Mouse (Mus musculus): ENCODE measurements around the gene Nqo1. TPM values are rescaled to one million over a fixed set of nuclear protein-coding genes. Genes with fewer than 3 reads are reported as not detected.

The Nqo1 gene
- total and polyA plus RNA-seq, 3 experiments = 36.7 to 58.2 (median 43.5) TPM

DNA sequence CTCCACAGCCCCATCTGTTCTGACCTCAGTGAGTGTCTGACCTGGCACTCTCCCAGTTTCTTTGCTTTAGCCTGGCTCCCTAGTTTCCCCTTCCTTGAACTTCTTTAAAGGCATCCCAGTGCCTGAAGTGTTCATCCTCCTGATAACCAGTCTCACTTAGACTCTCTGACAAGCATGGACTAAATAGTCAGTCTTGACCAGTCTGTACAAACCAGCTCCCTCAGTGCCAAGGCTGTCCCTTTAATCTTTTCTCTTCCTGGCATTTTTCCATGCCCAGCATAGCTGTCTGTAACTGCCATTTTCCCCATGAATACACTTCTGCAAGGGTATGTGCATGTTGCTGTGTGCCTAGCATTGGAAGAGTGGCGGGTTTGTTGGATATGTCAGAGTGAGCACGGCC, 17.9 kb downstream of the Nqo1 start:
- intact Hi-C loops (cut with DNase I) = no loop called here
- Histone ChIP-seq H3K36me3 (ENCODE audit: control insufficient read depth, insufficient read depth, low read length) (peaks cover 2% of the 10 kb centered on the region; the same call in 1 of the 2 replicates), H3K4me3 (no peak overlapping the region), H3K9ac (ENCODE audit: low read depth, low read length) (no peak overlapping the region), H3K27ac (peak overlapping the region; percentile 48), H3K27me3 (ENCODE audit: control insufficient read depth, insufficient read depth, low read length) (no peaks in the 10 kb centered on the region), H3K79me2 (replicated peaks; ENCODE audit: control insufficient read depth, insufficient read depth, low read length) (no peaks in the 10 kb centered on the region), H3K4me1 (ENCODE audit: control insufficient read depth, insufficient read depth, low read length) (peaks cover 7% of the 10 kb centered on the region)
- TF ChIP-seq POLR2A (IDR thresholded peaks at IDR 0.05; ENCODE audit: insufficient read depth, low read depth, low read length) (no peak), EP300 (IDR thresholded peaks at IDR 0.05; ENCODE audit: insufficient read depth, low read depth, low read length) (no peak), CTCF (IDR thresholded peaks at IDR 0.05) (no peak)
- 74% methylated on average over 2 of the region's 2 CpGs for WGBS
- DNase-seq = no peak

- H3K27ac ChIP-seq = no peak overlapping the region; the same call in 1 of the 2 replicates
Observed at GRCm38 (mm10) chr8:107384651-107385050, 18.4 kb downstream of the Nqo1 start.

DNA sequence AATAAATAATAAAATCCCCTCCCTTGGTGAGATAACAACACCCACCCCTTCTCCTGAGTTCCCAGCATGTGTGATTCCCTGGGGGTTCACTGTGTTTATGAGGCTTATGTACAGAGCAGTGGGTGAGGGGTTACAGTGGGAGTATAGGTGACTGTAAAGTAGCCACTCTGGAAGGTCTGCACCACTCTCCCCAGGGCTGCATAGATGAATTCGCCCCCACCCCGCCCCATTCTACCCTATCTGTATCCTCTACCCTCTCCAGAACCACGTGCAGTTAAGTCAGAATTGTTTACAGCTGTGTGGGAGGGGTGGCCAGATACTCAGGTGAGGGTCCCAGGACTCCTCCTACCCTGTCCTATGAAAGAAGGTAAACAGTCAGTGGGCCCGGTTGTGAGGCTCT, 20.1 kb downstream of the Nqo1 start:
- Histone ChIP-seq H3K4me1 (ENCODE audit: control insufficient read depth, insufficient read depth, low read length) (peaks cover 5% of the 10 kb centered on the region), H3K4me3 (no peak overlapping the region), H3K79me2 (replicated peaks; ENCODE audit: control insufficient read depth, insufficient read depth, low read length) (no peaks in the 10 kb centered on the region), H3K9ac (ENCODE audit: low read depth, low read length) (no peak overlapping the region), H3K36me3 (ENCODE audit: control insufficient read depth, insufficient read depth, low read length) (peaks cover 8% of the 10 kb centered on the region), H3K27me3 (ENCODE audit: control insufficient read depth, insufficient read depth, low read length) (no peaks in the 10 kb centered on the region), H3K27ac (no peak overlapping the region)
- TF ChIP-seq CTCF (IDR thresholded peaks at IDR 0.05) (no peak), POLR2A (IDR thresholded peaks at IDR 0.05; ENCODE audit: insufficient read depth, low read depth, low read length) (no peak), EP300 (IDR thresholded peaks at IDR 0.05; ENCODE audit: insufficient read depth, low read depth, low read length) (no peak)
- 65% methylated on average over 4 of the region's 4 CpGs for WGBS
- DNase-seq = no peak
- intact Hi-C loops (cut with DNase I) = no loop called here

More at GRCm38 (mm10) chr8:107384651-107385050, 18.4 kb downstream of the Nqo1 start:
- H3K9ac ChIP-seq (ENCODE audit: low read depth, low read length) = no peak overlapping the region
- WGBS = 52% methylated on average over 5 of the region's 5 CpGs
- no peak for DNase-seq
- no peak for TF ChIP-seq CTCF (IDR thresholded peaks at IDR 0.05)
- TF ChIP-seq EP300 (IDR thresholded peaks at IDR 0.05; ENCODE audit: insufficient read depth, low read depth, low read length) = no peak
- TF ChIP-seq POLR2A (IDR thresholded peaks at IDR 0.05; ENCODE audit: insufficient read depth, low read depth, low read length) = no peak
- H3K79me2 ChIP-seq (replicated peaks; ENCODE audit: control insufficient read depth, insufficient read depth, low read length) = no peaks in the 10 kb centered on the region
- H3K4me1 ChIP-seq (ENCODE audit: control insufficient read depth, insufficient read depth, low read length) = peaks cover 6% of the 10 kb centered on the region
- H3K27me3 ChIP-seq (ENCODE audit: control insufficient read depth, insufficient read depth, low read length) = no peaks in the 10 kb centered on the region
- intact Hi-C loops (cut with DNase I) = no loop called here
- H3K4me3 ChIP-seq = no peak overlapping the region
- peaks cover 2% of the 10 kb centered on the region; the same call in 1 of the 2 replicates for H3K36me3 ChIP-seq (ENCODE audit: control insufficient read depth, insufficient read depth, low read length)

- H3K9ac ChIP-seq (ENCODE audit: low read depth, low read length) = no peak overlapping the region
- no peak overlapping the region for H3K4me3 ChIP-seq
- intact Hi-C loops (cut with DNase I) = no loop called here
- no peak for TF ChIP-seq EP300 (IDR thresholded peaks at IDR 0.05; ENCODE audit: insufficient read depth, low read depth, low read length)
- no peak for DNase-seq
- no peaks in the 10 kb centered on the region for H3K79me2 ChIP-seq (replicated peaks; ENCODE audit: control insufficient read depth, insufficient read depth, low read length)
- 90% methylated on average over 4 of the region's 4 CpGs for WGBS
- peaks cover 5% of the 10 kb centered on the region for H3K4me1 ChIP-seq (ENCODE audit: control insufficient read depth, insufficient read depth, low read length)
- peaks cover 12% of the 10 kb centered on the region for H3K36me3 ChIP-seq (ENCODE audit: control insufficient read depth, insufficient read depth, low read length)
- no peak overlapping the region for H3K27ac ChIP-seq
- no peaks in the 10 kb centered on the region for H3K27me3 ChIP-seq (ENCODE audit: control insufficient read depth, insufficient read depth, low read length)
Observed at GRCm38 (mm10) chr8:107381666-107382065, 21.3 kb downstream of the Nqo1 start.

- intact Hi-C loops (cut with DNase I) = no loop called here
- no peak overlapping the region for H3K4me3 ChIP-seq
- TF ChIP-seq POLR2A (IDR thresholded peaks at IDR 0.05; ENCODE audit: insufficient read depth, low read depth, low read length) (no peak), EP300 (IDR thresholded peaks at IDR 0.05; ENCODE audit: insufficient read depth, low read depth, low read length) (no peak), CTCF (IDR thresholded peaks at IDR 0.05) (no peak)
- H3K27me3 ChIP-seq (ENCODE audit: control insufficient read depth, insufficient read depth, low read length) = no peaks in the 10 kb centered on the region
- H3K27ac ChIP-seq = no peak overlapping the region
- peaks cover 12% of the 10 kb centered on the region for H3K36me3 ChIP-seq (ENCODE audit: control insufficient read depth, insufficient read depth, low read length)
- WGBS = 90% methylated on average over 8 of the region's 8 CpGs
- H3K79me2 ChIP-seq (replicated peaks; ENCODE audit: control insufficient read depth, insufficient read depth, low read length) = no peaks in the 10 kb centered on the region
- H3K9ac ChIP-seq (ENCODE audit: low read depth, low read length) = no peak overlapping the region
- H3K4me1 ChIP-seq (ENCODE audit: control insufficient read depth, insufficient read depth, low read length) = peaks cover 4% of the 10 kb centered on the region
- no peak for DNase-seq
Observed at GRCm38 (mm10) chr8:107380734-107381133, 22.3 kb downstream of the Nqo1 start.

DNA sequence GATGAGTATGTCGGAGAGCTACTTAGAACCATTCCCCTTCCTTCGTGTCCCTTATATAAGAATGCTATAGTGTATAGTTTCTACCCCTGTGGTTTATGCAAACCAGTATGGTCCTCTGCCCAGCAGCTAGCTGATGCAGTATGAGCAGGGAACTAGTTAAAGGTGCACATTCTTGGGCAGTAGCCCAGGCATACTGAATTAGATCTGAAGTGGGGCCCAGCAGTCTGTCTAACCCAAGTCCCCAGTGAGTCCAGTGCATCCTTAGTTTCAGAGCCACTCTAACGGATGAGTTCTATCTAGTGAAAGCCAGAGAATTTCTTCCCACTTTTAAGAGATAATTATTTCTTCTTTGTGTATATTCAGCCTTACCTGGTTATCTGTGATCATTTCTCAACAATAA, 25.7 kb downstream of the Nqo1 start:
- Histone ChIP-seq H3K36me3 (ENCODE audit: control insufficient read depth, insufficient read depth, low read length) (peaks cover 10% of the 10 kb centered on the region), H3K4me3 (no peak overlapping the region), H3K27ac (no peak overlapping the region), H3K9ac (ENCODE audit: low read depth, low read length) (no peak overlapping the region), H3K27me3 (ENCODE audit: control insufficient read depth, insufficient read depth, low read length) (no peaks in the 10 kb centered on the region), H3K79me2 (replicated peaks; ENCODE audit: control insufficient read depth, insufficient read depth, low read length) (no peaks in the 10 kb centered on the region), H3K4me1 (ENCODE audit: control insufficient read depth, insufficient read depth, low read length) (no peaks in the 10 kb centered on the region)
- no peak for TF ChIP-seq POLR2A (IDR thresholded peaks at IDR 0.05; ENCODE audit: insufficient read depth, low read depth, low read length)
- no peak for TF ChIP-seq EP300 (IDR thresholded peaks at IDR 0.05; ENCODE audit: insufficient read depth, low read depth, low read length)
- no peak for TF ChIP-seq CTCF (IDR thresholded peaks at IDR 0.05)
- WGBS = 86% methylated on average over 3 of the region's 3 CpGs
- intact Hi-C loops (cut with DNase I) = no loop called here
- DNase-seq = no peak

Data from heart, adult 2 months (tissue).